Mouse (Mus musculus): ENCODE results near the gene Stambpl1.

DNA sequence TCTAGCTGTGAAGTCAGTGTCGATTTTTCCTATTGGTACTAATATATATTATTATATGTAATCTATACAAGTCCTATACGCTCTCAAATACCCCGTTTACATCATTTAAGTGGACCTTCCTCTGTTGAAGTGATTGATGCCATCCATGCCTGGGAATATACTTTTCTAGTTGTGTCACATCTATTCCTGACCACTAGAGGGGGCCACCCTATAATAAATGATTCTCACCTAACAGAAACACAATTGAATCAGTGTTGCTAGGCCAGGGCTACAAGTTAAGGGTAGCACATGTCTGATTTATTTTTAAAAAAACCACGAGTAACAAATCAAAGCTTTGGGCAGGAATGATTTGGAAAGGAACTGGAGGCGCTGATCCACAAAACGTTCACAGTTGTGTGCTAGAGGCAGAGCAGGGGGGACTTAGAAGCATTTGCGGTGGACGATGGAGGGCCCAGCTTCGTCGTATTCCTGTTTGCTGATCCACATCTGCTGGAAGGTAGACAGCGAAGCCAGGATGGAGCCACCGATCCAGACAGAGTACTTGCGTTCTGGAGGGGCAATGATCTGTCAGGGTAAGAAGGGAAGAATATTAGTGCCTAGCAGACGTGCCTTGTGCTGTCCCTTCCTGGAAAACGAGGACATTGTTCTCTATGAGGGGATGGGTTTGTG lies 49.4 kb downstream of the Stambpl1 start:
- TF ChIP-seq CTCF (conservative IDR thresholded peaks at IDR 0.05; ENCODE audit: insufficient read depth, insufficient read length, low read depth, low read length) (peak; percentile 30; the same call in 1 of the 2 replicates), POLR2A (IDR thresholded peaks at IDR 0.05; ENCODE audit: low read depth, low read length) (no peak)
